Mouse (Mus musculus) heart, adult 8-10 months (tissue): ENCODE results near the gene Lasp1. TPM values are rescaled to one million over a fixed set of nuclear protein-coding genes. Genes with fewer than 3 reads are reported as not detected.
A peak's percentile ranks its signal among the peaks of the same experiment; 100 is the strongest.
"Not testable (repeated sequence)": the region's sequence is repeated elsewhere in the genome, so short reads cannot be mapped to it uniquely, and the experiment has no call there.

Experiments used
- DNase-seq: peaks from one replicate; pipeline ENCODE4 v3.0.0; 2022; ENCODE audit warnings: low spot score
- total RNA-seq, 4 experiments: library from RNA; stranded (reverse); gene quantifications; 2 replicates each; pipeline ENCODE4 v1.2.4; 2022

Gene Lasp1
- total RNA-seq, 4 experiments from 2014 or later: 20.1 to 32.0 (median 25.8) TPM

DNA sequence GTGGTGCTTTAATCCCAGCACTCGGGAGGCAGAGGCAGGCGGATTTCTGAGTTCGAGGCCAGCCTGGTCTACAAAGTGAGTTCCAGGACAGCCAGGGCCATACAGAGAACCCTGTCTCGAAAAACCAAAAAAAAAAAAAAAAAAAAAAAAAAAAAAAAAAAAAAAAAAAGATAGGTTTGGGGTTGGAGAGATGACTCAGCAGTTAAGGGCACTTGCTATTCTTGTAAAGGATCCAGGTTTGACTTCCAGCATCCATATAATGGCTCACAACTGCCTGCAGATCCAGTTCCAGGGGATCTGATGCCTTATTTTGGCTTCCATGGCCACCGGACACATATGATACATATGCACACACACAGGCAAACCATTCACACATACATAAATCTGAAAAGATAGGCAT, 73.6 kb downstream of the Lasp1 start:
- not testable (repeated sequence) for DNase-seq

GRCm38 (mm10) chr11:97874396-97874795, 75.6 kb downstream of the Lasp1 start:
- no peak for DNase-seq

- DNase-seq: no peak
These were observed 78.5 kb downstream of the Lasp1 start for GRCm38 (mm10) chr11:97877341-97877740.

DNA sequence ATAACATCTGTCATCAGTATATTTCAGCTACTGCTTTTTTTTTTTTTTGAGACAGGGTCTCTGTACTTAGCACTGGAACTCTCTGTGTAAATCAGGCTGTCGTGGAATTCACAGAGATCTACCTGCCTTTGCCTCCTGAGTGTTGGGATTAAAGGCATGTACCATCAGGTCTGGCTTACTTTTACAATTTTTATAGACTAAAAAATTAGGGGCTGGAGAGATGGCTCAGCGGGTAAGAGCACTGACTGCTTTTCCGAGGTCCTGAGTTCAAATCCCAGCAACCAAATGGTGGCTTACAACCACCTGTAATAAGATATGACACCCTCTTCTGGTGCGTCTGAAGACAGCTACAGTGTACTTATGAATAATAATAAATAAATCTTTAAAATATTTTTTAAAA, 81.6 kb downstream of the Lasp1 start:
- no peak for DNase-seq

DNA sequence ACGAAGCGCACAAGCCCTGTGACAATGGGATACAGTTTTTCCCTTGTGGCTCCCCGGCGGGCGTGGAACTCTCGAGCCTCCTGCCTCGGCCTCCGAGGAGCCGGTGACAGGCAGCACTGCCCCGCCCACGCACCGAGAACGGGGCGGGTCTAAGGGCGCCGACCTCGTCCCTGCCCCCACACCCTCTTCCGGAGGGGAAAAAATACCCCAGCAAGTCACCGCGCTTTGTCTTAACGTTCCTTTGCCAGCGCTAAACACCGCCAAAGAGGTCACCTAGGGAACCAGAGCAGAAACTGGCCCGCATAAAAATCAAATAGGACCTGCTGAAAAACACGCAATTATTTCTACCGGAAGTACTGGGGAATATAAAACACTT, 84.7 kb downstream of the Lasp1 start:
- DNase-seq: peak; percentile 61

GRCm38 (mm10) chr11:97883918-97884600, 85.3 kb downstream of the Lasp1 start, which contains the start of gene Fbxo47:
Gene Fbxo47 (minus strand): TSS chr11:97884154.
- DNase-seq: peak; percentile 97

DNA sequence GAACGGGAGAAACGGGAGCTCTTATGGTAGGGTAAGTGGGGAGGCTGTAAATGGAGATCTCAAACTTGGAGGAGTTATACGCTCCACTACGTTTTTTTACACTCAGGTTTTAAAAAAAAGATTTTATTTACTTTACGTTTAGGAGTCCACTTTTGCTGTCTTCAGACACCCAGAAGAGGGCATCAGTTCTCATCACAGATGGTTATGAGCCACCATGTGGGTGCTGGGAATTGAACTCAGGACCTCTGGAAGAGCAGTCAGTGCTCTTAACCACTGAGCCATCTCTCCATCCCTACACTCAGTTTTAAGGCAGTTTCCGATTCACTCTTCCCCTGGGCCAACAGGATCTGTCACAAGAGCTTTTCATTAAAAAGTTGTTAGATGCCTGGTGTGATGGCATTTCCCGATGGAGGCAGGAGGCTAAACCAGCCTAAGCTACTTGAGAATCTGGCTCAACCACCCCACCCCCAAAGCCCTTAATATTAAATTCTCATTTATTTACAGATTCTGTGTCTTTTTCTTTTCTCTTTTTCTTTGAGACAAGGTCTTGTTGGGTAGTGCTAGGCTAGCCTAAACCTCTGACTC, 85.9 kb downstream of the Lasp1 start:
- no peak for DNase-seq

DNA sequence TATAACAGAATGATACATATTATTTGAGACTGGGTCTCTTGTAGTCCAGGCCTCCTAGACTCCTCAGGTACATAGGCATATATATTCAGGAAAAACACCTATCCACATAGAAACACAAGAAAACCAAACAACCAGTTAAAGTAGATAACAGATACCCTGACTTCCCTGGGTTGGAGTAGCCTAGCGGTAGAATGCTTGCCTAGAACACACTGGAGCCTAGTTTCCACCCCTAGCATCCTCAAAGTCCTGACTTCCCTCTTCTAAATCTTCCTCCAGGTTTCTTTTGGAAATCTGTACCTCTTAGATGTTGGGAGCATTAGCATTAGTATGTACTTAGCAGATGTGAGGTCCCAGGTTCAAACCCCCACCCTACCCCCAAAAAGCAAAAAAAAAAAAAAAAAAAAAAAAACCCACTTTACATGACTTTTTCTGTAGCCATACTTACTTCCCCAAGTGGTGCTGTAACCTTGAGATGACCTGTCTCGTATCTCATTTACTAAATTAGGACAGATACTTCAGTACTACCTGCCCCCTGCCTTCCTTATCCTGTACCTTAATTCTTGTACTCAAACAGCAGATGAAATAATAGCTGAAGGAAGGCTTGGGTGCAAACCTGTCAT, 86.6 kb downstream of the Lasp1 start:
- DNase-seq: no peak

Other genes with a start within 250 kb of the Lasp1 start
- gene Srcin1, start 222.8 kb upstream of the Lasp1 start, total RNA-seq: under 1 TPM; 0.06 to 0.75 (median 0.18) TPM
- gene Epop, start 169.3 kb upstream of the Lasp1 start, total RNA-seq: 1 to 10 TPM in 3 of 4 experiments, under 1 TPM in 1; 0.92 to 1.7 (median 1.2) TPM
- gene Mllt6, start 135.6 kb upstream of the Lasp1 start, total RNA-seq: 10 to 100 TPM; 68.8 to 84.0 (median 69.8) TPM
- gene Cisd3, start 113.2 kb upstream of the Lasp1 start, total RNA-seq: 100 to 1,000 TPM; 133 to 158 (median 141) TPM
- 1 to 10 TPM; 4.6 to 6.3 (median 5.3) TPM for gene Pcgf2, start 98.5 kb upstream of the Lasp1 start, total RNA-seq
- 100 to 1,000 TPM; 145 to 154 (median 150) TPM for gene Psmb3, start 95.6 kb upstream of the Lasp1 start, total RNA-seq
- 10 to 100 TPM; 21.9 to 26.6 (median 25.6) TPM for gene Pip4k2b, start 54.3 kb upstream of the Lasp1 start, total RNA-seq
- 1 to 10 TPM; 6.1 to 7.1 (median 6.3) TPM for gene Cwc25, start 32.4 kb upstream of the Lasp1 start, total RNA-seq
- not detected for gene 1700001P01Rik, start 23.1 kb upstream of the Lasp1 start, total RNA-seq
- gene Rpl23, start 16.6 kb upstream of the Lasp1 start, total RNA-seq: 100 to 1,000 TPM; 425 to 610 (median 521) TPM
- gene B230217C12Rik, start 41.8 kb downstream of the Lasp1 start, total RNA-seq: 1 to 10 TPM in 1 of 4 experiments, under 1 TPM in 3; 0.22 to 1.7 (median 0.51) TPM
- under 1 TPM; 0.28 to 0.56 (median 0.31) TPM for gene Fbxo47, start 85.2 kb downstream of the Lasp1 start, total RNA-seq
- 1 to 10 TPM; 2.7 to 4.5 (median 3.4) TPM for gene Plxdc1, start 187.4 kb downstream of the Lasp1 start, total RNA-seq
- gene Arl5c, start 197.2 kb downstream of the Lasp1 start, total RNA-seq: under 1 TPM; 0.22 to 0.87 (median 0.45) TPM
- 1 to 10 TPM; 6.2 to 8.5 (median 6.5) TPM for gene Cacnb1, start 224.0 kb downstream of the Lasp1 start, total RNA-seq
- 100 to 1,000 TPM; 503 to 616 (median 589) TPM for gene Rpl19, start 227.7 kb downstream of the Lasp1 start, total RNA-seq